Mouse (Mus musculus) midbrain, embryonic 10.5 days (tissue): ENCODE measurements around the gene Eif3k. TPM values are rescaled to one million over a fixed set of nuclear protein-coding genes. Genes with fewer than 3 reads are reported as not detected.
A peak's percentile ranks its signal among the peaks of the same experiment; 100 is the strongest.

Experiments used
- DNase-seq: peaks from one replicate; pipeline ENCODE4 v3.0.0-alpha.2; 2017; ENCODE audit warnings: low spot score
- H3K27ac ChIP-seq: fragments of 300-500 bp; sonication (generic); replicated peaks from 2 replicates; pipeline ENCODE4 v1.5.1; 2016; ENCODE audit warnings: mild to moderate bottlenecking
- H3K27me3 ChIP-seq: fragments of 300-500 bp; sonication (generic); 2 replicates; pipeline ENCODE4 v1.6.1; 2016; ENCODE audit warnings: low read depth, mild to moderate bottlenecking; ENCODE audit not compliant: poor library complexity, severe bottlenecking
- H3K36me3 ChIP-seq: fragments of 300-500 bp; sonication (generic); 2 replicates; pipeline ENCODE4 v1.6.1; 2016; ENCODE audit warnings: mild to moderate bottlenecking, moderate library complexity
- H3K4me1 ChIP-seq: fragments of 300-500 bp; sonication (generic); 2 replicates; pipeline ENCODE4 v1.6.1; 2016
- H3K4me3 ChIP-seq: fragments of 300-500 bp; sonication (generic); 2 replicates; pipeline ENCODE4 v1.5.1; 2016; ENCODE audit warnings: mild to moderate bottlenecking, moderate library complexity
- H3K9me3 ChIP-seq: fragments of 300-500 bp; sonication (generic); replicated peaks from 2 replicates; pipeline ENCODE4 v1.6.1; 2016; ENCODE audit warnings: mild to moderate bottlenecking
- WGBS: fragments of 180-500 bp; shearing (Covaris S2); methylation state at CpG from one replicate; pipeline ENCODE4 v1.1.7; 2016; 5-methylcytosine and 5-hydroxymethylcytosine counted together
- polyA plus RNA-seq: library from polyadenylated mRNA; unstranded; fragments of >200 nt; fragmentation: Nextera tagmentation; extraction: Ambion mirVana; gene quantifications from 2 replicates; pipeline ENCODE4 v1.2.1, GENCODE M21; 2016

The Eif3k gene
- polyA plus RNA-seq, 1 experiment from 2014 or later = 429 TPM

- peaks cover 49% of the 10 kb centered on the region for H3K36me3 ChIP-seq
- H3K9me3 ChIP-seq = no peaks in the 10 kb centered on the region
- H3K4me3 ChIP-seq = no peak overlapping the region
- H3K27me3 ChIP-seq = no peaks in the 10 kb centered on the region
- peak overlapping the region; percentile 75 for H3K27ac ChIP-seq
- peaks cover 51% of the 10 kb centered on the region for H3K4me1 ChIP-seq
- WGBS = 82% methylated on average over 3 of the region's 3 CpGs
- DNase-seq = no peak
Measured at GRCm38 (mm10) chr7:28924802-28925201, 56.9 kb downstream of the Eif3k start.

GRCm38 (mm10) chr7:28923865-28924291 lies 57.8 kb downstream of the Eif3k start:
- no peak for DNase-seq
- H3K9me3 ChIP-seq = no peaks in the 10 kb centered on the region
- H3K27ac ChIP-seq = peak overlapping the region; percentile 75
- no peak overlapping the region for H3K4me3 ChIP-seq
- 40% methylated on average over 4 of the region's 4 CpGs for WGBS
- peaks cover 57% of the 10 kb centered on the region for H3K4me1 ChIP-seq
- H3K36me3 ChIP-seq = peaks cover 49% of the 10 kb centered on the region
- H3K27me3 ChIP-seq = no peaks in the 10 kb centered on the region

GRCm38 (mm10) chr7:28922606-28923005 lies 59.1 kb downstream of the Eif3k start:
- peak overlapping the region; percentile 75; the same call in 1 of the 2 replicates for H3K27ac ChIP-seq
- peaks cover 62% of the 10 kb centered on the region for H3K36me3 ChIP-seq
- no peak overlapping the region for H3K4me3 ChIP-seq
- WGBS = 88% methylated on average over 4 of the region's 4 CpGs
- DNase-seq = no peak
- H3K27me3 ChIP-seq = no peaks in the 10 kb centered on the region
- no peaks in the 10 kb centered on the region for H3K9me3 ChIP-seq
- H3K4me1 ChIP-seq = peaks cover 65% of the 10 kb centered on the region

GRCm38 (mm10) chr7:28921722-28922465 lies 59.8 kb downstream of the Eif3k start:
- H3K36me3 ChIP-seq = peaks cover 68% of the 10 kb centered on the region
- no peak overlapping the region for H3K27ac ChIP-seq
- H3K4me3 ChIP-seq = no peak overlapping the region
- WGBS = 92% methylated on average over 8 of the region's 8 CpGs
- H3K9me3 ChIP-seq = no peaks in the 10 kb centered on the region
- H3K27me3 ChIP-seq = no peaks in the 10 kb centered on the region
- DNase-seq = no peak
- H3K4me1 ChIP-seq = peaks cover 65% of the 10 kb centered on the region

Other genes starting within 250 kb of the Eif3k start
- gene Mrps12, start 240.0 kb downstream of the Eif3k start, polyA plus RNA-seq = 139 and 147 TPM in 2 replicates
- 39.9 and 41.8 TPM in 2 replicates for gene Sars2, start 239.9 kb downstream of the Eif3k start, polyA plus RNA-seq
- gene Ccer2, start 225.7 kb downstream of the Eif3k start, polyA plus RNA-seq = 0.20 TPM in 1 of 2 replicates, not detected in the other
- 62.7 and 71.6 TPM in 2 replicates for gene Sirt2, start 215.1 kb downstream of the Eif3k start, polyA plus RNA-seq
- 57.6 and 62.3 TPM in 2 replicates for gene Nfkbib, start 214.4 kb downstream of the Eif3k start, polyA plus RNA-seq
- 3.5 and 4.0 TPM in 2 replicates for gene Rinl, start 192.9 kb downstream of the Eif3k start, polyA plus RNA-seq
- gene Hnrnpl, start 173.3 kb downstream of the Eif3k start, polyA plus RNA-seq = 279 and 293 TPM in 2 replicates
- 85.1 and 94.5 TPM in 2 replicates for gene Ech1, start 156.6 kb downstream of the Eif3k start, polyA plus RNA-seq
- 3.1 and 3.7 TPM in 2 replicates for gene Lgals4, start 148.0 kb downstream of the Eif3k start, polyA plus RNA-seq
- gene Lgals7, start 118.0 kb downstream of the Eif3k start, polyA plus RNA-seq = 0.62 and 0.85 TPM in 2 replicates
- 0.15 and 0.31 TPM in 2 replicates for gene Capn12, start 100.4 kb downstream of the Eif3k start, polyA plus RNA-seq
- gene Actn4, start 19.5 kb downstream of the Eif3k start, polyA plus RNA-seq = 236 and 239 TPM in 2 replicates
- gene Map4k1, start 186 bp upstream of the Eif3k start, polyA plus RNA-seq = 7.9 and 11.4 TPM in 2 replicates
- gene Ryr1, start 143.3 kb upstream of the Eif3k start, polyA plus RNA-seq = 0.49 and 0.96 TPM in 2 replicates
- gene Rasgrp4, start 153.0 kb upstream of the Eif3k start, polyA plus RNA-seq = 0.33 and 0.76 TPM in 2 replicates
- gene Fam98c, start 174.4 kb upstream of the Eif3k start, polyA plus RNA-seq = 13.7 and 14.8 TPM in 2 replicates
- gene Ggn, start 188.3 kb upstream of the Eif3k start, polyA plus RNA-seq = 1.2 and 1.3 TPM in 2 replicates
- 4.1 and 5.2 TPM in 2 replicates for gene Spred3, start 188.5 kb upstream of the Eif3k start, polyA plus RNA-seq
- 295 and 312 TPM in 2 replicates for gene Psmd8, start 198.8 kb upstream of the Eif3k start, polyA plus RNA-seq
- gene Catsperg1, start 232.2 kb upstream of the Eif3k start, polyA plus RNA-seq = 0.43 and 0.52 TPM in 2 replicates